Mouse (Mus musculus) brain, adult 10 weeks (tissue): ENCODE measurements around the gene Nkx3-2. TPM values are rescaled to one million over a fixed set of nuclear protein-coding genes. Genes with fewer than 3 reads are reported as not detected.

Experiments
- polyA plus RNA-seq: library from polyadenylated mRNA; stranded (reverse); fragments of 350-450 nt; fragmentation: Illumina TruSeq; extraction: RNeasy Lipid Tissue Mini Kit (QIAGEN cat#74804); gene quantifications from one replicate; pipeline ENCODE4 v1.2.3, GENCODE M21; 2015; ENCODE audit warnings: low read depth, low replicate concordance

Nkx3-2 gene
- polyA plus RNA-seq = not detected

DNA sequence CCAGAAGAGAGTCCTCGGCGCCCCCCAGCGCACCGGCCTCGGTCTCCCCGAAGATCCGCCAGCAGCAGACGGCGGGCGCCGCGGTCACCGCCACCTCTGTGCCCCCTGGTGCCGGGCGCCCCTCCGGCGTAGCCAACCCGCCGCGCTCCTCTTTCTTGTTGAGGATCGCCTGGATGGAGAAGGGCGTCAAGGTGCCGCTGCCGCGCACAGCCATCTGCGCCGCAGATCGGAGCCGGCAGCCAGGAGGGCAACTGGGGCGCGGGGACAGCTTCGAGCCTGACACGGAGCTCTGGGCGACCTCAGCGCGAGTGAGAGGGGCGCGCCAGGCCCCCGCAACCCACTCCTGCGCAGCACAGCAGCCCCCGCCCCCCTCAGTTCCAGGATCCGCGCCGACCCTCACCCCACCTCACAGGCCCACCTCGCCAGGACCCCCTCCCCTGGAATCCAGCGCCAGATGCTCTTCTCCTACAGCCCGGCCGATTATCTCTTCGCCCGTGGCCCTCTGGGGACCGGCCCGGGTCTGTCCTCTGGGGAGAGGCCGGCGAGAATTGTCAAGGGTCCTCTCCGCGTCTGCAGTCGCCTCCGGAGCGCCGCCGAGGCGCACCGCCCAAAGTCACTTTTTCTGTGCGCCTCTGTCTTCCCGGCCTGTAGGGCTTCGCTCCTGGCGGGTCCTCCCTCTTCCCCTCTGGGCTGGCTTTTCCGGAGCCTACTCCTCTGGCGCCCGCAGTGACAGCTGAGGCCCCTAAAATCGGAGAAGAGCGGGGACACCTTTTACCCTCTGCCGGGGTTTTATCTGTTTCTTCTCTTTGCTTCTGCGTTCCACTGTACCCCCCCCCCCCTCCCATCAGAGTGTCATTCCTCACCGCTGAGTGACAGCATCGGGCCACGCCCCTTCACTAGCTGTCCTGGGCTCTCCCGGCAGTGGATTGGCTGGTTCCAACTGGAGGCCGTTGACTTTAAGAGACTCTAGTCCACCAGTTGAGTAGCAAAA is at the start of gene Nkx3-2:
Nkx3-2 (minus strand) TSS at position 771 of the 991 bp plus-strand sequence.

Other genes starting within 250 kb of the Nkx3-2 start
- 98.8 TPM for gene Rab28, start 56.3 kb downstream of the Nkx3-2 start, polyA plus RNA-seq
- gene Bod1l, start 79.8 kb upstream of the Nkx3-2 start, polyA plus RNA-seq = 16.0 TPM